Mouse (Mus musculus) left cerebral cortex, postnatal 10 days (tissue): ENCODE measurements at regions not wholly inside any gene's neighbourhood (a gene's known extent, or its start where the extent isn't known, plus 50 kb on each side); places are given as distances from the start of the nearest gene placed in this dataset.
A peak's percentile ranks its signal among the peaks of the same experiment; 100 is the strongest.

Source experiments
- DNase-seq, 2 experiments: peaks; one replicate each; pipeline ENCODE4 v3.0.0; 2021 to 2022; ENCODE audit warnings: low spot score in 2 of 2, mixed read lengths in 1 of 2; ENCODE audit errors: extremely low spot score in 1 of 2
- intact Hi-C: fragments of 180-260 bp; cut with DNase I; formaldehyde crosslinking; loops from one replicate; pipeline ENCODE4 v1.15.1; 2025

DNA sequence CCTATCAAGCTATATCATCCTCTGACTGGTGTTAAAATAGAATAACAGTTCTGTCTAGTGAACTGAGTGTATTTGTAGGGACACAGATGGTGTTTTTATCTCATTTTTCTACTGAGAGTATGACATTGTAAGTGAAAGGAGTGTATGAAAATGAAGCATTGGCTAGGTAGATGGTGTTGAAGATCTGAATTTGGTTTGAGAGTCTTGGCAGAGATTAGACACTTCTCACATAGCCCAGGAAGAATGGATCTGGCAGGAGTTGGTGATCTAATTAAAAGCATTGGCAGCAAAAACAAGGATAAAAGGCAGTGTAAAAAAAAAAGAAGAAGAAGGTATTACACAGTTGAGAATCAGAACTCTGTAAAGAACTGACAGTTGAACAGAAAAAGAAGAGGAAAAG lies 900.4 kb upstream of the Pabpc4l start:
- DNase-seq = peak in 1 of 2 experiments; percentile 19
- intact Hi-C loops = no loop called here

DNA sequence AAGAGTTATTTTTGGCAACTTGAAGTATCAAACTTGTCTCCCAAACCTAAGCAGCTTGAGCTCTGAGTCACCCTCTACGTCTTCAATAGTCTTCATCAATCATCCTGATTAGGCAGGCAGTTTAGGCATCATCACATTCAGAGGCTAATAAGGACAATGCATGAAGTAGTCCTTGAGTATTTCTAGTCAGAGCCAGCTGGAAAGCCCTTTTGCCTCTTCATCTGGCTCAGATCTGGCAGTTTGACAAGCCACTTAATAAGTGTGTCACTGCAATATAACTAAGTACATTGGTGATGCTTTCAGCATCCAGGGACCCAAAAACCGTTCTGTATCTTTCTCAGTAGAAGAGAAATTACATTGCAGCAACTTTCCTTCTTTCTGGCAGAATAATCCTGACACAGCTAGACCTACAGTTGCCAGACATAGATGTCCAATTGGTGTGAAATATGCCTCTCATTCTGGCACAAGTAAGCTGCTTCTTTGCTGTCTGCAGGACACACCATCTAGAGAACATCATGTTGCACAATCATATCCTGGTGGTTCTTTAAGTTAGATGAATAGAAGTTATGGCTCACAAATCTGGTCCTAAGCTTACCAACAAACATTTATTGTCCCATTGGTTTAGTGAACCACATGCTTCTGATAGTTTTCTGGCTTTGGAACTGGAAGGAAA lies 868.5 kb upstream of the Pabpc4l start:
- intact Hi-C loops = no loop called here

DNA sequence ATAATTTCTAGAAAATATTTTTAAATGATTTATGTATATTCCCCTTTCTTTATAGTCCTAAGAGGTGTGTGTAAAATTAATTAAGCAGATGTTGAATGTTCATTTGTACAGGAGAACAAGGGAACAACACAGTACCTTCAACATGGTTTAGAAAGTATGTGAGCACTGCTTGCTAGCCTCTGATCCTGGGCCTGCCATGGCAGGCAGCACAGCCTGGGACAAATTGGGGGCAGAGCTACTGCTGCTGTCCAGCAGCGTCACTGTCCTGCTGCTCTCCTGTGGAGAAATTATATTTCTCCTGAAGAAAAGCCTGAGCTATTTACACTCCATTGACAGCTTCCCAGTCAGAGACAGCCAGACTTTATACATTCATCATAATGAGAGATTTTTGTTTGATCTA lies 833.8 kb upstream of the Pabpc4l start:
- intact Hi-C loops = no loop called here
- DNase-seq = no peak

More for the DNA sequence above, 868.5 kb upstream of the Pabpc4l start:
- no peak for DNase-seq

DNA sequence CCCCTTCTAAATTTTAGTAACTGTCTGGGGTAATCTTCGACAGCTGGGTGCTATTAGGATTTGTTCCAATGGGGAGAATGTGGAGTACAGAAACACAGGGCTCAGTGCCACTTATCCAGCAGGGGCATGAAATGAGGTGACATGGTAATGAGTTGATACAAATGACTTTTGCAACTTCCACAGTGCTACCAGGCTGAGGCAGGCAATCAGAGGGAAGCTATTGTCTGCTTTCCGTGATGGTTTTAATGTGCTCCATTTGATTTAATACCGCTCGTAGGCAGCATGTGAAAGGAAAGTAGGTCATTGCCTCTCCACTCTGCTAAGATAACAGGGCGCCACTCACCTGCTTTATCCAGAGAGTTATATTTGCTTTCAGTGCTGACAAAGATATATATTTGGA lies 832.3 kb upstream of the Pabpc4l start:
- no peak for DNase-seq

DNA sequence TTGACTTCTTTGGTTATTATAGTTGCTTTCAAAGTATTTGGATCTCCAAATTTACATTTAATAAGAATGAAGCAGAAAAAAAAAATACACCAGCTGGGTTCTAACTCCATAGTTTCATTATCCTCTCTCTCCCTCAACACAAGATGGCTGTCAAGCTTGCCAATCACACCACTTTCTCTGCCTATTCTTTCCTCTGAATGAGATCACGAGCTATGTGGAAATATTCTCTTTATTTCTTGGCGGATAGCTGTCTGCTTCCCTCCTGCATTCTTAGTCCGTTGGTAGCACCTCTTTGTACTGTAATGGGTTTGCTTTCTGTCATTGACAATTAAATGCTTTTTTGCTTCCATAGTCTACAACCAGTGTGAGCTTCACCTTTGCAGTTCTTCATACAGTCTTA lies 793.0 kb upstream of the Pabpc4l start:
- intact Hi-C loops = no loop called here
- DNase-seq = no peak

More for the DNA sequence above, 832.3 kb upstream of the Pabpc4l start:
- intact Hi-C loops = no loop called here

DNA sequence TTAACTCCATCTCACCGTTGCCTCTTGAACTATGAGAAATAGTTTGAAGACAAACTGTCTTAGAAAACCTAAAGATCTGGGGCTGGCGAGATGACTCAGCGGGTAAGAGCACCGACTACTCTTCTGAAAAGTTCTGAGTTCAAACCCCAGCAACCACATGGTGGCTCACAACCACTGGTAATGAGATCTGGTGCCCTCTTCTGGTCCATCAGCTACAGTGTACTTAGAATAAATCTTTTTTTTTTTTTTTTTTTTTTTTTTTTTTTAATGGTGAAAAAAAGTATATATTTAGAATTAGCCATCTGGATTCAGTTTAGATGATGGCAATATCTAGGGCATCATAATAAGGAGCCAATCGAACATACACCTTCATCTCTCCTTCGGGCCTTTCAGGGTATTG lies 782.2 kb upstream of the Pabpc4l start:
- intact Hi-C loops = no loop called here
- DNase-seq = no peak

DNA sequence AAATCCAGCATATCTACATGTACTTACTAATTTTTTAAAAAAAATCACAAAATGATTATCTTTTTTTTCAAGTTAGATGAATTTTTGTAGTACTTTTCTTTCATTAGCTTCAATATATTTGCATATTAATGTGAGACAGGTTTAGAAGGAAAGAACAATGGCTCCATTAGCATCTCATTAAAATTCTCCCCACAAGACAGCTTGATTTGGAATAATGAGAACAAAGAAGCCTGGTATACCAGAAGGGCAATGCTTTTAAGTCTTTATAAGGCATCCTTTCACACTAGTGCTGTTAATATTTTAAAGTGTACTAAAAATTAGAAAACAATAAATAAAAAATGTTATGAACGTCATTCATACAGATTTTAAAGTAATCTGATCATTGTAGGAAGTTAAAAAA lies 770.6 kb upstream of the Pabpc4l start:
- intact Hi-C loops = no loop called here
- no peak for DNase-seq

DNA sequence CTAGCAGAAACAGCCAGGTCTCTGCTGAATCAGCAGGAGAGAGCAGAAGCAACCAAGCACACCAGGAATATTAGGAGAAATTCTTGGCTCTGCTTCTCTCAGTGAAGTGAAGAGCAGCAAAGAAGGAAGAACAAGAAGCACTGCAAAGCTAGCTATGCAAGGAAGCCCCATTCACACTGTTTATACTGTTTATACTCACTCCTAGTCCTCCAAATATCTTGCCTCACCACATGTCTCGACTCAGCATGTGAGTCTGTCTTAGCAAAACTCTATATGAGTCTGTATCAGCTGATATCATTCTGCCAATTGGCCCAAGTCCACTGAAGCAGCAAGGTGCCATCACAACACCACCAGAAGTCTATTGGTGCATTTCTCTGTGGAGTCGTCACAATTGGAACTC lies 765.1 kb upstream of the Pabpc4l start:
- intact Hi-C loops = no loop called here
- DNase-seq = no peak

DNA sequence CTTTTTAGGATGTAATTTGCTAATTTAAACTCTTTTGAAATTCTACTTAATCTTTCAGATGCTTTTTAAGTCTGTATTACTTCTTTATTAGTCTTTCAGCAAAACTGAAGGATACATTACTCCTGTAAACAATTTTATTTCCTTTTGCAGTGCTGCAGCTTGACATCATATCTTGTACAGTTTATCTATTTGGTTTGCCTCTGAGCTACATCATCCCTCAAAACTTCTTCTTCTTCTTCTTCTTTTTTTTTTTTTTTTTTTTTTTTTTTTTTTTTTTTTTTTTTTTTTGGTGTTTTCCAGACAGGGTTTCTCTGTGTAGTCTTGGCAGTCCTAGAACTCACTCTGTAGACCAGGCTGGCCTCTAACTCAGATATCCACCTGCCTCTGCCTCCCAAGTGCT lies 749.6 kb upstream of the Pabpc4l start:
- DNase-seq = no peak
- intact Hi-C loops = no loop called here

DNA sequence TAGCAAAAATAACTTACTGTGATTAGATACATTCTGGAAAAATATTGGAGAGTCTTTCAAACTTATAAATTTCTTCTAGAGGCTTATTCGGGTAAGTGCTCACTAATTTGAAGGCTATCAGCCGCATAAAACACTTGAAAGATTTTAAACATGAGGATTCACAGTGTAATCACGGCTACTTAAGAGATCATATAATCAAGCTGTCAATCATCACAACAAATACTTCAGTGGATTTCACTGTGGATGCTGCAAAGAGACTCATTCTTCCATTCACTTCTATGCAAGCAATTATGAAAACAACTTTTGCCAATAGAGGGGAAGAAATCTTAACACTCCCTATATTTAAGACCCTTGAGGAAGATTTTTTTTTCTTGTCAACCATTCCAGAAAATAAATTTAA lies 736.2 kb upstream of the Pabpc4l start:
- DNase-seq = no peak
- intact Hi-C loops = no loop called here

DNA sequence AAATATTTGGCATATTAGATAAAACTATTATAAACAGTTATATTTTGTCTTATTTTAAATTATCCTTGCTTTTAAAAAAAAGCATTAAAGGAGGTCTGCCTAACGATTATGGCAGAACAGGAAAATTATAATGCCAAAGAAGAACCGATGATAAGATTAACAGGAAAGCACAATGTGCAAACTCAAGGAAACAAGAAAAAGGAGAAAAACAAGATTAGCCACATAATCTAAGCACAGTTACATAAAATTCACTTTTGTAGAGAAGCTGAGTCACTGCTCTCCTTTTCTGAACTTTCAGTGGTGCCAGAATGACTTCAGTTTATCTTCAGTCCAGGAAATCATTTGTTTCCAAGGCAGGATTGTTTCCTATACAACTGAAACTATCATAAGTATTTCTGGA lies 734.7 kb upstream of the Pabpc4l start:
- intact Hi-C loops = no loop called here
- no peak for DNase-seq

DNA sequence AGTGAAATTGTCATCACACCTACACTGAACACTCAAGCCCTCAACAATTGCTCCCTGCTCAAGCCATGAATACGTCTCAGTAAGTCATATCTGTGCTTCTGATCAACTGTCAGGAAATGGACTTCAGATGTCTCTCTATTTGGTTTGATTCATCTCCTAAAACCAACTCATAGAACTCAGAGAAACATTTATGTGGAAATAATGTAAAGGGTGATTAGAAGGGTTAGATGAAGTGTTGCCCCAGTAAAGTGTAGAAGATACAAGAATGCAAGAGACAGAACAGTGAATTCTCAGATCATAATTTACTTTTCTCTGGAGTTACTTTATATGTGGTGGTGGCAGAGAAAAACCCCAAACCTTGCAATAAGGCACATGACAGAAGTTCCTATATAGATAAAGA lies 732.4 kb upstream of the Pabpc4l start:
- no peak for DNase-seq
- intact Hi-C loops = no loop called here
